Mouse (Mus musculus) spleen, adult 2 months (tissue): ENCODE data around the gene Fem1a. TPM values are rescaled to one million over a fixed set of nuclear protein-coding genes. Genes with fewer than 3 reads are reported as not detected.
A peak's percentile ranks its signal among the peaks of the same experiment; 100 is the strongest.

ENCODE experiments used
- DNase-seq, 2 experiments: peaks; one replicate each; pipeline versions ENCODE4 v3.0.0 to v3.0.0-alpha.2; 2012 to 2021; ENCODE audit warnings: low spot score in 2 of 2, low read depth in 1 of 2
- H3K27ac ChIP-seq: fragments of 200-500 bp; 2 replicates; pipeline ENCODE4 v1.5.1; 2012; ENCODE audit warnings: low read length, inconsistent platforms; ENCODE audit not compliant: insufficient read depth
- H3K27me3 ChIP-seq: fragments of 200-500 bp; 2 replicates; pipeline ENCODE4 v1.6.1; 2012; ENCODE audit warnings: mild to moderate bottlenecking, moderate library complexity, low read length, inconsistent platforms; ENCODE audit not compliant: control insufficient read depth, insufficient read depth
- H3K36me3 ChIP-seq: fragments of 200-500 bp; 2 replicates; pipeline ENCODE4 v1.6.1; 2012; ENCODE audit warnings: mild to moderate bottlenecking, low read length, inconsistent platforms; ENCODE audit not compliant: control insufficient read depth, insufficient read depth
- H3K4me1 ChIP-seq: fragments of 200-500 bp; 2 replicates; pipeline ENCODE4 v1.6.1; 2011; ENCODE audit warnings: inconsistent platforms; ENCODE audit not compliant: control insufficient read depth, insufficient read depth, insufficient read length
- H3K4me3 ChIP-seq: fragments of 200-500 bp; 2 replicates; pipeline ENCODE4 v1.5.1; 2011; ENCODE audit warnings: mild to moderate bottlenecking, inconsistent platforms; ENCODE audit not compliant: insufficient read depth, insufficient read length; ENCODE audit errors: extremely low read depth
- CTCF ChIP-seq: fragments of 200-500 bp; IDR thresholded peaks from 2 replicates; pipeline ENCODE4 v1.5.1; 2011; ENCODE audit warnings: mild to moderate bottlenecking, inconsistent platforms; ENCODE audit not compliant: insufficient read depth, insufficient read length, insufficient replicate concordance; ENCODE audit errors: extremely low read depth
- POLR2A ChIP-seq: fragments of 200-500 bp; IDR thresholded peaks from 2 replicates; pipeline ENCODE4 v1.6.1; 2011; ENCODE audit warnings: low read depth, low read length, inconsistent platforms
- WGBS: fragments of 180-500 bp; shearing (Covaris S2); methylation state at CpG from one replicate; pipeline ENCODE4 v1.1.7; 2018; 5-methylcytosine and 5-hydroxymethylcytosine counted together
- polyA plus RNA-seq: library from polyadenylated mRNA; depleted of rRNA; stranded (reverse); fragments of >200 nt; gene quantifications from 2 replicates; pipeline ENCODE4 v1.2.3, GENCODE M21; 2012

Gene Fem1a
- polyA plus RNA-seq, 1 experiment, result 21.1 TPM

GRCm38 (mm10) chr17:56291171-56291511 is 34.5 kb downstream of the Fem1a start:
- Histone ChIP-seq H3K4me3 (peak overlapping the region; percentile 57; the same call in 1 of the 2 replicates), H3K27ac (peak overlapping the region; percentile 80), H3K36me3 (peaks cover 2% of the 10 kb centered on the region), H3K4me1 (peaks cover 24% of the 10 kb centered on the region; the same call in 1 of the 2 replicates), H3K27me3 (no peaks in the 10 kb centered on the region)
- TF ChIP-seq POLR2A (no peak; the same call in 1 of the 2 replicates), CTCF (peak; percentile 92)
- DNase-seq, result peak; percentile 81 to 82
- WGBS, result under 1% methylated on average over 16 of the region's 16 CpGs

- peaks cover 24% of the 10 kb centered on the region; the same call in 1 of the 2 replicates for H3K4me1 ChIP-seq
- no peaks in the 10 kb centered on the region for H3K36me3 ChIP-seq
- WGBS, result 57% methylated on average over 7 of the region's 7 CpGs
- no peak for DNase-seq
- H3K4me3 ChIP-seq, result no peak overlapping the region
- TF ChIP-seq POLR2A (no peak), CTCF (no peak)
- H3K27ac ChIP-seq, result peak overlapping the region; percentile 80; the same call in 1 of the 2 replicates
- H3K27me3 ChIP-seq, result no peaks in the 10 kb centered on the region
Measured at GRCm38 (mm10) chr17:56291826-56292475, 35.3 kb downstream of the Fem1a start.

GRCm38 (mm10) chr17:56292531-56293222 is 36.1 kb downstream of the Fem1a start, which contains the start of gene Plin3:
Gene Plin3, minus strand, starts transcription at chr17:56292873.
- DNase-seq, result no peak
- WGBS, result 58% methylated on average over 4 of the region's 4 CpGs
- no peaks in the 10 kb centered on the region for H3K36me3 ChIP-seq
- peaks cover 24% of the 10 kb centered on the region; the same call in 1 of the 2 replicates for H3K4me1 ChIP-seq
- H3K27ac ChIP-seq, result no peak within 1 kb of the TSS; the same call in 1 of the 2 replicates
- TF ChIP-seq POLR2A, result no peak
- no peak for TF ChIP-seq CTCF
- H3K27me3 ChIP-seq, result no peaks in the 10 kb centered on the region
- no peak within 1 kb of the TSS for H3K4me3 ChIP-seq

GRCm38 (mm10) chr17:56293291-56293690 is 36.7 kb downstream of the Fem1a start:
- H3K27ac ChIP-seq, result no peak overlapping the region
- whole genome bisulfite sequencing, result 26% methylated on average over 1 of the region's 1 CpGs
- no peaks in the 10 kb centered on the region for H3K36me3 ChIP-seq

GRCm38 (mm10) chr17:56294241-56294640 is 37.6 kb downstream of the Fem1a start:
- WGBS, result 93% methylated on average over 19 of the region's 19 CpGs
- no peak overlapping the region for H3K4me3 ChIP-seq
- no peaks in the 10 kb centered on the region for H3K27me3 ChIP-seq
- H3K36me3 ChIP-seq, result no peaks in the 10 kb centered on the region
- H3K27ac ChIP-seq, result no peak overlapping the region
- H3K4me1 ChIP-seq, result peaks cover 22% of the 10 kb centered on the region; the same call in 1 of the 2 replicates
- DNase-seq, result no peak
- TF ChIP-seq POLR2A, result no peak
- no peak for TF ChIP-seq CTCF

More at GRCm38 (mm10) chr17:56293291-56293690, 36.7 kb downstream of the Fem1a start:
- Histone ChIP-seq H3K27me3 (no peaks in the 10 kb centered on the region), H3K4me3 (no peak overlapping the region), H3K4me1 (peaks cover 24% of the 10 kb centered on the region; the same call in 1 of the 2 replicates)
- TF ChIP-seq POLR2A, result no peak
- TF ChIP-seq CTCF, result no peak
- no peak for DNase-seq

DNA sequence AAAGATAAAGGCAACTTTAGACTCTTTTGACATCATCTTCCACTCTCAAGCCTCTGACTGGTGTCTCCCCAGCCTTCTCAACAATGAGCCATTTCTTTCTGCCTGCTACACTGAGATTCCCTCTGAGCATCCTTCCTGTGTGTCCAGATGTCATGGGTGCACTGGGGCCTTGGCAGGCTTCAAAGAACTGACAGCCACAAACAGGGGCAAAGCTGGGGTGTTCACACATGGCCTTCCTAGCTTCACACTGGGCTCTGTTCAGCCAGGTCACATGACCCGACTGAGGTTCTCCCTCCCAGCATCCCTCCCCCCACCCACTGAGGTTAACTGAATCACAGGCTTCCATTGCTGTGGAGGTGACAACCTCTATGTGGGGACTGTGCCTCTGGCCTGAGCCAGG is 39.6 kb downstream of the Fem1a start:
- no peak overlapping the region for H3K4me3 ChIP-seq
- no peaks in the 10 kb centered on the region for H3K36me3 ChIP-seq
- no peak overlapping the region for H3K27ac ChIP-seq
- peaks cover 17% of the 10 kb centered on the region; the same call in 1 of the 2 replicates for H3K4me1 ChIP-seq
- H3K27me3 ChIP-seq, result no peaks in the 10 kb centered on the region
- DNase-seq, result no peak
- WGBS, result 56% methylated on average over 1 of the region's 1 CpGs
- no peak for TF ChIP-seq POLR2A
- TF ChIP-seq CTCF, result no peak

DNA sequence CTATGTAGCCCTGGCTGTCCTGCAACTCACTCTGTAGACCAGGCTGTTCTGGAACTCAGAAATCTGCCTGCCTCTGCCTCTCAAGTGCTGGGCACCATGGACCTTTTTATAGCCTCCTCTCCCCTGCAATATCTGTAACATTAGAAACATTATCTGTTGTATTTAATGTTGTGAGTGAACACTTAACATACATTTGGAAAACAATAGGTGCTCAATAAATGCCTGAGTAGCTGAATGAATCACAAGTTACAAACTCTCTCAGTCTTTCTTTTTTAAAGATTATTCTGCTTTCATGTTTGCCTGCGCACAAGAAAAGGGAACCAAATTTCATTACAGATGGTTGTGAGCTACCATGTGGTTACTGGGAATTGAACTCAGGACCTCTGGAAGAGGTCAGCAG is 41.6 kb downstream of the Fem1a start:
- Histone ChIP-seq H3K4me3 (no peak overlapping the region), H3K36me3 (no peaks in the 10 kb centered on the region), H3K27ac (no peak overlapping the region), H3K4me1 (peaks cover 3% of the 10 kb centered on the region; the same call in 1 of the 2 replicates), H3K27me3 (no peaks in the 10 kb centered on the region)
- no peak for TF ChIP-seq CTCF
- TF ChIP-seq POLR2A, result no peak
- no peak for DNase-seq
- 94% methylated on average over 1 of the region's 1 CpGs for WGBS
